Mouse (Mus musculus) brain, embryonic 14.5 days (tissue): ENCODE results near the gene Olfr519. TPM values are rescaled to one million over a fixed set of nuclear protein-coding genes. Genes with fewer than 3 reads are reported as not detected.
A peak's percentile ranks its signal among the peaks of the same experiment; 100 is the strongest.

Source experiments
- DNase-seq: peaks from one replicate; pipeline ENCODE4 v3.0.0-alpha.2; 2011; ENCODE audit warnings: low read depth
- CTCF ChIP-seq: fragments of 200-500 bp; IDR thresholded peaks from 2 replicates; pipeline ENCODE4 v1.5.1; 2012; ENCODE audit warnings: inconsistent platforms, mild to moderate bottlenecking, moderate library complexity, borderline replicate concordance; ENCODE audit not compliant: insufficient read depth, insufficient read length; ENCODE audit errors: extremely low read depth
- POLR2A ChIP-seq: fragments of 200-500 bp; IDR thresholded peaks from 2 replicates; pipeline ENCODE4 v1.6.1; 2012; ENCODE audit warnings: mild to moderate bottlenecking, inconsistent platforms, borderline replicate concordance; ENCODE audit not compliant: poor library complexity, insufficient read depth, insufficient read length, severe bottlenecking; ENCODE audit errors: extremely low read depth
- polyA plus RNA-seq: library from polyadenylated mRNA; depleted of rRNA; stranded (reverse); fragments of >200 nt; gene quantifications from 2 replicates; pipeline ENCODE4 v1.2.3, GENCODE M21; 2012; rRNA removed

The Olfr519 gene
- polyA plus RNA-seq = not detected in 2 replicates

- no peak for TF ChIP-seq POLR2A
- no peak for TF ChIP-seq CTCF
- DNase-seq = no peak
These were observed at the start of gene Olfr519 for GRCm38 (mm10) chr7:108894320-108894719. Gene Olfr519, minus strand, starts transcription at chr7:108894420.

- peak; percentile 77 for DNase-seq
- TF ChIP-seq CTCF (peak; percentile 76), POLR2A (no peak)
These were observed 49.8 kb upstream of the Olfr519 start for GRCm38 (mm10) chr7:108944002-108944401.

DNA sequence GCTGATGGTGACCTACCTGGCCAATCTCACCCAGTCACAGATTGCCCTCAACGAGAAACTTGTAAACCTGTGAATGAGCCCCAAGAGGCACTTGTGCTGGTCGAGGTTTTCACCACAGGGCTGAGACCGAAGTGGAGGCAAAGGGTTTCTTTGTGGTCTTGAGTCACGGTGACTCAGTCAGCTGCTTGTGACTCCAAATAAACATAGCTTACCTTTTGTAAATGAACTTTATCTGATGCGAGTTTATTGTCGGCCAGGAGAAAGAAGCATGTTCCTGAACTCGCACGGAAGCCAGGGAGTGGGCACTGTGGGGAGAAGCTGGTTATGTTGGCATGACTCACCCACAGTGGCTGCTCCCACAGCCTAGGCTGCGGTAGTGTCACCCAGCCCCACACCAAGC, 47.2 kb upstream of the Olfr519 start:
- TF ChIP-seq POLR2A (no peak), CTCF (no peak)
- DNase-seq = no peak

DNA sequence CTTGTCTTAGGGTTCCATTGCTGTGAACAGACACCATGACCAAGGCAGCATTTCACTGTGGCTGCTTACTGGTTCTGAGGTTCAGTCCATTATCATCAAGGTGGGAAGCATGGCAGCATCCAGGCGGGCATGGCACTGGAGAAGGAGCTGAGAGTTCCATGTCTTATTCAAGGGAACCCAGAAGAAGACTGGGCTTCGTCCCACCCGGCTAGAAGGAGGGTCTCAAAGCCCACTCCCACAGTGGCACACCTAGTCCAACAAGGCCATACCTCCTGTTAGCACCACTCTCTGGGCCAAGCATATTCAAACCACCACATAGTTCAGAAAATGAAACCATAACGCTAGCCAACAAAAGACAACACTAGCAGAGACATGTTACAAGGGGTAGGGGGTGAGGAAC, 42.4 kb upstream of the Olfr519 start:
- DNase-seq = no peak
- TF ChIP-seq POLR2A = no peak
- no peak for TF ChIP-seq CTCF

GRCm38 (mm10) chr7:108935411-108935810, 41.2 kb upstream of the Olfr519 start:
- DNase-seq = no peak
- TF ChIP-seq CTCF = no peak
- no peak for TF ChIP-seq POLR2A

DNA sequence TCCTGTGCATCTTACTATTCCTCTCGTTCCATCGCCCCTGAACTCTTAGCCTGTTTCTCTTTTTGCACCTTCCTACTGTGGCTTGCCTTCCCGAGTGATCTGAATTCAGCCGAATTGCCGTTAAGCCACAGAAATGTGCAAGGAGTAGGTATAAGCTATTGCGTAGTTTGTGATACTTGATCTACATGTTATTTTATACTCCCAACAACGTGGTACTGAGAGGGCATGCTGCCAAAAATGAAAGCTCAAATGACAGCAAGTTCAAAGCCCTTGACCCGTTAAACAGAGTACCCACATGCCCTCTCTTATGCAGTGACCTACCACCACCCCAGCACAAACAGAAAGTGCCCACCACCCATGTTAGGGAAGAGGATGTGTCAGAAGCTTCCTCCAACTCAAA, 40.6 kb upstream of the Olfr519 start:
- peak; percentile 12 for DNase-seq
- no peak for TF ChIP-seq POLR2A
- no peak for TF ChIP-seq CTCF

DNA sequence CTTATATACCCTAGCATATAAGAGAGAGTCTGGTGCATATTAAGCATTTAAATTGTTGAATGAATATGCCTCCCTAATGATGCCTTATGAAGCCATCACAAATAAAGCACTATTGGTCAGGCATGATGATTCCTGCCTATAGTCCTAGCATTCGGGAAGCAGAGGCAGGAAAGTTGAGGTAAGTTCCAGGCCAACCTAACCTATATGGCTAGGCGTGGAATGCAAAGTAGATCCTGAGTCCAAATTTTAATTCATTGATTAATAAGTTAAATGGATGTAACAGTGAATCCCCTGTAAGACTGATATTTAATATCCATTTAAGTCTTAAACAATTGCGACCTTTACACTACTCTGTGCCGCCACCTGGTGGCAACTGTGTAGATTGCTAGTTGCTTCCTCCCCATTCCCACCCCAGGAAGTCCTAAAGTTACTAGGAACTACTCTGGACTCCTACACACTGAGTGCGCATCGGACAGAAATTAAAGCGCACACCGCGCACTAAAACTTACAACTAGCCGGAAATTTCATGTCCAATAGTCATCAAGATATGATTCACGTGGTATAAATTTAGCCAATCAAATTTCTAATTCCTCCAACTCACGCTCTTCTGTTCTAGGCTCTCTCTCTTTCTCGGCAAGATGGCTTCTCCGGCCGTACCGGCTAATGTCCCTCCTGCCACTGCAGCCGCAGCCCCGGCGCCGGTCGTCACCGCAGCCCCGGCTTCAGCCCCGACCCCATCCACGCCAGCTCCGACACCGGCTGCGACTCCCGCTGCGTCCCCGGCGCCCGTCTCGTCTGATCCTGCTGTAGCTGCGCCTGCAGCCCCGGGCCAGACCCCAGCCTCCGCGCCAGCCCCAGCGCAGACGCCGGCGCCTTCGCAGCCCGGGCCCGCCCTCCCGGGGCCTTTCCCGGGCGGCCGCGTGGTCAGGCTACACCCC, 39.8 kb upstream of the Olfr519 start, which contains the start of gene Eif3f:
Eif3f (plus strand) TSS at position 624 of the 938 bp plus-strand sequence.
- peak; percentile 84; the same call in 1 of the 2 replicates for TF ChIP-seq CTCF
- peak; percentile 51; the same call in 1 of the 2 replicates for TF ChIP-seq POLR2A
- DNase-seq = peak; percentile 100

GRCm38 (mm10) chr7:108929726-108930393, 35.6 kb upstream of the Olfr519 start, which contains the start of gene Nlrp10:
Gene Nlrp10, minus strand, starts transcription at chr7:108930178.
- TF ChIP-seq POLR2A = no peak
- TF ChIP-seq CTCF = no peak

DNA sequence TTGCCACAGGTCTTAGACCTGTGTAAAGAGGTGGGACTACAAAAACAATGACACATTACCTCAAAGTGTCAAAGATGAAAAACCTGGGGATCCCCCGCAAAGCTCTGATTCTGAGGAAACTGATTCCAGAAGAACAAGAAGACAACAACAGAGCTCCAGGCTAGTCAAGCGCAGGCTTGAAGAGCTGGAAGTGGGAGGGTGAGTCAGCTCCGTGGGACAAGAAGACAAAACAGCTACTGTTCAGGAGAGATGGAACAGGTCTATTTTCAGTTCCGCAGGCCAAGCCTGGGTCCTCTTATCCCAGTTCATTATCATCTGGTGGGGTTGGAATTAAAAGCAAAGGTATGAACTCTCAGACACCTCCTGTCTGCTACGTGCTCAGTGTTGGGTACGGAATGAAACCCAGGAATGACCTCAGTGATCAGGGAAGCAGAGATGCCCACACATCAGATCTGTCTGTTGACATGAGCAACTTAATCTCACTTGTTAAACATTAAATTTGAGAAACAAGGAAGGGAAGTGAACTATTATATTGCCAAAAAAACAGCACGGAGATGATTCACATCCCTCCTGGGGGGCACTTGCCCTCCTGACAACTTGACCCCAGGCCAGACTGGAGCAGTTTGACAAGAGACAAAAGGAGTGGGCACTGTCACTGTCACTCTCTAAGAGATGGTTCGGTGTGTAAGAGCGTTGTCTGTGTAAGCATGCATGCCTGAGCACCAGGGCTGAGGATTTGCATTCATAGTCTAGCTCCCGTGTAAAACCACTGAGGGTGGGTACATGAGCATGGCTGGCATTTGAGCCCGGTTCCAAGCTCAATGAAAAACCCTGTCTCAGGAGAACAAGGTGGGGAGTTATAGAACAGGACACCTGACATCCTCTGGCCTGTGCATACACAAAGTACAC, 34.3 kb upstream of the Olfr519 start:
- DNase-seq = no peak
- TF ChIP-seq CTCF = no peak
- TF ChIP-seq POLR2A = no peak

More at GRCm38 (mm10) chr7:108929726-108930393, 35.6 kb upstream of the Olfr519 start, which contains the start of gene Nlrp10:
- DNase-seq = no peak

DNA sequence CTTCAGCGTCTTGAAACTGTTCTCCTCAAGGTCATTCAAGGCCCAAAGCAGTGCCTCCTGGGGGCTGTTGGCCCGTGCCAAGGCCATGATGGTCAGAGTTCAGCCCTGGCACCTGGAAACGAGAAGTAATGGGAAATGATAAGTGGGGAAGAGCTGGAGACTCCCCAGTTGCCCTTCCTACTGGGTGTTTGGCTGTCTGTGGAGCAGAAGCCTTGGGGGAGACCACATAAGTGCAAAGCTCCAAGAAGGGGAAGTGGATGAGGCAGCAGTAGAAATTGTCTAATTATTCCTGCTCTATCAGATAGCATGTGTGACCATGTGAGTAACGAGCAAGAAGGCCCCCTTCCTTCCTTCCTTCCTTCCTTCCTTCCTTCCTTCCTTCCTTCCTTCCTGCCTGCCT, 32.8 kb upstream of the Olfr519 start:
- TF ChIP-seq POLR2A (no peak), CTCF (no peak)
- DNase-seq = no peak

- DNase-seq = no peak
- TF ChIP-seq CTCF (no peak), POLR2A (no peak)
These were observed 9.7 kb upstream of the Olfr519 start for GRCm38 (mm10) chr7:108903969-108904368.

GRCm38 (mm10) chr7:108884906-108885305, 9.3 kb downstream of the Olfr519 start, which contains the start of gene Olfr518:
Gene Olfr518, minus strand, starts transcription at chr7:108885006.
- no peak for TF ChIP-seq POLR2A
- no peak for TF ChIP-seq CTCF
- no peak for DNase-seq
